Mouse (Mus musculus) gastrocnemius, adult 8-10 months (tissue): ENCODE data around the gene 0610010F05Rik. TPM values are rescaled to one million over a fixed set of nuclear protein-coding genes. Genes with fewer than 3 reads are reported as not detected.

Experiments
- DNase-seq, 2 experiments: peaks; one replicate each; pipeline ENCODE4 v3.0.0; 2022; ENCODE audit warnings: low spot score in 2 of 2
- total RNA-seq, 4 experiments: library from RNA; stranded (reverse); gene quantifications; 2 replicates each; pipeline ENCODE4 v1.2.4; 2022

The 0610010F05Rik gene
- total RNA-seq, 4 experiments from 2014 or later: 11.7 to 16.0 (median 13.1) TPM

- no peak for DNase-seq
Measured at GRCm38 (mm10) chr11:23570130-23570529, 63.3 kb downstream of the 0610010F05Rik start.

- peak; percentile 41 to 50 for DNase-seq
Measured at GRCm38 (mm10) chr11:23565761-23566160, 67.7 kb downstream of the 0610010F05Rik start.

DNA sequence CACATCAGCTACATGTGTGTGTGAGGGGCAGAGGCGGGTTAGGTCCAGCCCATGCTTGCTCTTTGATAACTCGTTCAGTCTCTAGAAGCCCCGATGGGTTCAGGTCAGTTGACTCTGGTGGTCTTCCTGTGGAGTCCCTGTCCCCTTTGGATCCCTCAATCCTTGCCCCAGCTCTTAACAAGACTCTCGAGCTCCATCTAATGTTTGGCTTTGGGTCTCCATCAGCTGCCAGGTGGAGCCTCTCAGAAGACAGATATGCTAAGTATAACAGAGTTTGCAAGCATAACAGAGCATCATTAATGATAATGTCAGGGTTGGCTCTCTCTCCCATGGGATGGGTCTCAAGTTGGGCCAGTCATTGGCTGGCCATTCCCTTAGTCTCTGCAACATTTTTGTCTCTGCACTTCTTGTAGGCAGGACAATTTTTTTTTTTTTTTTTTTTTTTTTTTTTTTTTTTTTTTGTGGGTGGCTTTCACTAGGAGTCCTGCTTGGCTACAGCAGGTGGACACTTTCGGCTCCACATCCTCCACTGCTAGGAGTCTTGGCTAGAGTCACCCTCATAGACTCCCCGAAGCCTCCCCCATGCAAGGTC is 76.3 kb downstream of the 0610010F05Rik start:
- DNase-seq: no peak

- DNase-seq: no peak
Measured at GRCm38 (mm10) chr11:23537446-23537845, 96.0 kb downstream of the 0610010F05Rik start.

GRCm38 (mm10) chr11:23520473-23521205 is 112.8 kb downstream of the 0610010F05Rik start, which contains the start of gene 1700093K21Rik:
Gene 1700093K21Rik (minus strand): TSS chr11:23521155.
- DNase-seq: no peak

- DNase-seq: no peak
Measured at GRCm38 (mm10) chr11:23518981-23519380, 114.5 kb downstream of the 0610010F05Rik start.

GRCm38 (mm10) chr11:23515315-23515714 is 118.1 kb downstream of the 0610010F05Rik start:
- DNase-seq: no peak

Other genes starting within 250 kb of the 0610010F05Rik start
- 10 to 100 TPM; 36.0 to 44.5 (median 38.2) TPM for gene Ahsa2, start 135.6 kb downstream of the 0610010F05Rik start, total RNA-seq
- gene 1700093K21Rik, start 112.5 kb downstream of the 0610010F05Rik start, total RNA-seq: not detected
- 10 to 100 TPM; 13.7 to 18.6 (median 14.9) TPM for gene Pus10, start 32.0 kb upstream of the 0610010F05Rik start, total RNA-seq
- gene Pex13, start 32.3 kb upstream of the 0610010F05Rik start, total RNA-seq: 10 to 100 TPM; 17.9 to 23.8 (median 18.8) TPM
- 1 to 10 TPM; 2.8 to 3.7 (median 3.6) TPM for gene Rel, start 137.3 kb upstream of the 0610010F05Rik start, total RNA-seq